Mouse (Mus musculus): ENCODE measurements around the gene Vmn1r199. TPM values are rescaled to one million over a fixed set of nuclear protein-coding genes. Genes with fewer than 3 reads are reported as not detected.

Gene Vmn1r199
- polyA plus RNA-seq (2014; fragmentation: Illumina TruSeq; extraction: RNeasy Lipid Tissue Mini Kit (QIAGEN cat#74804)) = not detected

DNA sequence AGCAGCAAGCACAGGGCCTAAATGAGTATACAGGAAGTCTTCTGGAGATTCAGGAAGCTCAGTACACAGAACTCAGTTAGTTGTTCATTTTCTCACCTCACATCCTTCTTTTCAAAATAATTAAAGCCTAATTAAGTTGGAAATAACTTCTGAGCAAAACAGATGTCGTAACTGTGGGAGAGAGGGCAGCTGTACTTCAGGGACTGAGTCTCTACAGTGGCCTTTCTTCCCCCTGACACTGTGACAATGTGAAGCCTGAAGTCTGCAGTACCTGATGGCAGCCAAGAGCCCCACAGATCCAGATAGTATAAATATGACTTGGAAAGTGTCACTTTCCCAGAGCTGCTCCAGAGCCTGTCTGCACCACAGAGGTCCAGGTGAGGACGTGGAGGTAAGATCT is at the start of gene Vmn1r199:
Gene Vmn1r199 (plus strand): TSS at position 301 of the 400 bp plus-strand sequence.

DNA sequence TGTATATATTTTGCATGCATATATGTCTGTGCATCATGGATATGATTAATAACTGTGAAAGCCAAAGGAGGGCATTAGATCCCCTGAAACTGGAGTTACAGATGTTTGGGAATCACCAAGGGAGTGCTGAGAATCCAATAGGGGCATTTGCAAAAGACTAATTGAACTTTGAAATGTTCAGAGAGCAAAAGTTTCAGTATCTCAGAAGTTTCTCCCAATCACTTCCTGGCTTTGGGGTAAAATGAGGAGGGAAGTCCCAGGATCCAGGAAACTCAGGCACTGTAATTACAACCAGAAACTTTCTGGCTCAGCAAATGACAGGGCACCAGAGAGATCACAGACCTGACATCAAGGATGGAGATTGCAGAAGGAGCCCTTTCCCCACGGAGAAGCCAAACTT is 29.6 kb upstream of the Vmn1r199 start, which contains the start of gene Vmn1r198:
Gene Vmn1r198 (plus strand): TSS at position 301 of the 400 bp plus-strand sequence.

DNA sequence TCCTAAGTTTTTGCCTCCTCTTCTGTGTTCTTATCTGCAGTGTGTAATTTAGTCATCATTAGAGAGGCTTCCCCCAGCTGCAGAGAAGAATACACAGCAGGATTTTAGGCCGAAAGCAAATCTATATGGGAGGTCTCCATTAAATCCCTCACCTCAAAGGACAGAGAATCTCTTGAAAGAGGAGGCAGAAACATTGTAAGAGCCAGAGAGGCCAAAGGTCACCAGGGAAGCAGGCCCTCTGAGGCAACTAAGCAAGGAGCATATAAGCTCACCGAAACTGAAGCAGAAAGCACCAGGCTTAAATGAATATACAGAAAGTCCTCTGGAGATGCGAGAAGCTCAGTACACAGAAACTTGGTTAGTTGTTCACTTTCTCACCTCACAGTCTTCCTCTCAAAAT is 10.5 kb downstream of the Vmn1r199 start, which contains the start of gene Vmn1r200:
Gene Vmn1r200 (plus strand): TSS at position 301 of the 400 bp plus-strand sequence.

Other genes with a start within 250 kb of the Vmn1r199 start
- not detected for gene Vmn1r191, start 195.8 kb upstream of the Vmn1r199 start, polyA plus RNA-seq (2014; fragmentation: Illumina TruSeq; extraction: RNeasy Lipid Tissue Mini Kit (QIAGEN cat#74804))
- not detected for gene Vmn1r192, start 188.7 kb upstream of the Vmn1r199 start, polyA plus RNA-seq (2014; fragmentation: Illumina TruSeq; extraction: RNeasy Lipid Tissue Mini Kit (QIAGEN cat#74804))
- not detected for gene Vmn1r193, start 156.7 kb upstream of the Vmn1r199 start, polyA plus RNA-seq (2014; fragmentation: Illumina TruSeq; extraction: RNeasy Lipid Tissue Mini Kit (QIAGEN cat#74804))
- gene Vmn1r194, start 135.6 kb upstream of the Vmn1r199 start, polyA plus RNA-seq (2014; fragmentation: Illumina TruSeq; extraction: RNeasy Lipid Tissue Mini Kit (QIAGEN cat#74804)) = not detected
- gene Vmn1r195, start 109.3 kb upstream of the Vmn1r199 start, polyA plus RNA-seq (2014; fragmentation: Illumina TruSeq; extraction: RNeasy Lipid Tissue Mini Kit (QIAGEN cat#74804)) = not detected
- not detected for gene Vmn1r196, start 89.9 kb upstream of the Vmn1r199 start, polyA plus RNA-seq (2014; fragmentation: Illumina TruSeq; extraction: RNeasy Lipid Tissue Mini Kit (QIAGEN cat#74804))
- gene Vmn1r197, start 55.2 kb upstream of the Vmn1r199 start, polyA plus RNA-seq (2014; fragmentation: Illumina TruSeq; extraction: RNeasy Lipid Tissue Mini Kit (QIAGEN cat#74804)) = not detected
- gene Vmn1r198, start 29.5 kb upstream of the Vmn1r199 start, polyA plus RNA-seq (2014; fragmentation: Illumina TruSeq; extraction: RNeasy Lipid Tissue Mini Kit (QIAGEN cat#74804)) = not detected
- gene Vmn1r200, start 10.6 kb downstream of the Vmn1r199 start, polyA plus RNA-seq (2014; fragmentation: Illumina TruSeq; extraction: RNeasy Lipid Tissue Mini Kit (QIAGEN cat#74804)) = not detected
- not detected for gene Vmn1r201, start 92.1 kb downstream of the Vmn1r199 start, polyA plus RNA-seq (2014; fragmentation: Illumina TruSeq; extraction: RNeasy Lipid Tissue Mini Kit (QIAGEN cat#74804))
- gene Vmn1r202, start 125.6 kb downstream of the Vmn1r199 start, polyA plus RNA-seq (2014; fragmentation: Illumina TruSeq; extraction: RNeasy Lipid Tissue Mini Kit (QIAGEN cat#74804)) = not detected
- not detected for gene Vmn1r203, start 138.3 kb downstream of the Vmn1r199 start, polyA plus RNA-seq (2014; fragmentation: Illumina TruSeq; extraction: RNeasy Lipid Tissue Mini Kit (QIAGEN cat#74804))
- not detected for gene Vmn1r204, start 173.4 kb downstream of the Vmn1r199 start, polyA plus RNA-seq (2014; fragmentation: Illumina TruSeq; extraction: RNeasy Lipid Tissue Mini Kit (QIAGEN cat#74804))
- not detected for gene Vmn1r205, start 213.2 kb downstream of the Vmn1r199 start, polyA plus RNA-seq (2014; fragmentation: Illumina TruSeq; extraction: RNeasy Lipid Tissue Mini Kit (QIAGEN cat#74804))
- not detected for gene Vmn1r206, start 244.4 kb downstream of the Vmn1r199 start, polyA plus RNA-seq (2014; fragmentation: Illumina TruSeq; extraction: RNeasy Lipid Tissue Mini Kit (QIAGEN cat#74804))

All from ovary, adult 10 weeks (tissue).